In the genomic region with DNA sequence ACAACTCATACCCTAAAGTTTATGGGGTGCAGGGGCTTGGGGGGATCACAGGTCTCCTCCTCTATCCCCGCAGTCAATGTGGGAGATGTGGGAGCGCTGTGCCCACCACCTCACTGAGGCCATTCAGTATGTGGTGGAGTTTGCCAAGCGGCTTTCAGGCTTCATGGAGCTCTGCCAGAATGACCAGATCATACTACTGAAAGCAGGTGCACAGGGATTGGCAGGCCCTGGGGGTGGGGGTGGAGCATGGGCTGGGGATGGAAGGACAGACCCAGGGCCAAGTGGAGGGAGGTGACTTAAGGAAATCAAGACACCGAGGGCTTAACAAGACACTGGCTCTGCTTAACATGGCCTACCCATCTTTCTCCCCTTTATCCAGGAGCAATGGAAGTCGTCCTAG, we compare ENCODE assay signal across 27 mouse cellular contexts. TPM values are rescaled to one million over a fixed set of nuclear protein-coding genes. Genes with fewer than 3 reads are reported as not detected.
"Had no signal": no experiment of that assay in that cellular context is flagged by ENCODE, and none has a peak within 500 bp of the region (broad histone marks: within the 10 kb centered on the region; RNA-seq: fewer than 3 reads in every experiment).

No protein-coding gene starts in this region.

- H3K27ac ChIP-seq: kidney, postnatal 0 days; layer of hippocampus, adult 2 months; limb, embryonic 12.5 days; limb, embryonic 15.5 days; liver, embryonic 14.5 days; macrophage; midbrain, embryonic 13.5 days had no signal

- H3K27me3 ChIP-seq: midbrain, embryonic 13.5 days had no signal

- H3K36me3 ChIP-seq: limb, embryonic 12.5 days; limb, embryonic 15.5 days; midbrain, embryonic 13.5 days had no signal

- DNase-seq: kidney, adult 2 months; kidney, postnatal 25 days; layer of hippocampus, adult 9-11 months; liver, postnatal 0 days; lung, embryonic 14.5 days; thymus, adult 18-20 months had no signal

- H3K9me3 ChIP-seq: limb, embryonic 12.5 days; limb, embryonic 15.5 days; midbrain, embryonic 13.5 days had no signal

- H3K4me2 ChIP-seq: limb, embryonic 12.5 days; limb, embryonic 15.5 days; liver, embryonic 11.5 days; lung, embryonic 14.5 days; midbrain, embryonic 13.5 days had no signal

- H3K4me1 ChIP-seq: limb, embryonic 12.5 days; limb, embryonic 15.5 days; midbrain, embryonic 13.5 days had no signal

- H3K4me3 ChIP-seq: layer of hippocampus, adult 2 months; limb, embryonic 12.5 days; limb, embryonic 15.5 days; midbrain, embryonic 13.5 days had no signal

- ATAC-seq: liver, postnatal 0 days; lung, postnatal 0 days; midbrain, embryonic 13.5 days; midbrain, embryonic 16.5 days had no signal

- H3K9ac ChIP-seq: limb, embryonic 12.5 days; limb, embryonic 15.5 days; liver, embryonic 14.5 days; liver, postnatal 0 days; lung, embryonic 14.5 days; midbrain, embryonic 13.5 days had no signal

RNA-seq across cellular contexts. Expression of a gene that starts 7.3 kb away (rescaled TPM):
- total RNA-seq: megakaryocyte, adult 5-6 weeks had no signal
- polyA plus RNA-seq: limb, embryonic 12.5 days; liver, embryonic 11.5 days; macrophage; testis, adult 2 months had no signal

RNA-seq across cellular contexts. Expression of a gene that starts 18.4 kb away (rescaled TPM):
- polyA plus RNA-seq: macrophage; neural tube, embryonic 11.5 days had no signal

RNA-seq across cellular contexts. Expression of a gene that starts 22.1 kb away (rescaled TPM):
- polyA plus RNA-seq: small intestine, adult 2 months had no signal

RNA-seq across cellular contexts. Expression of a gene that starts 28.8 kb away (rescaled TPM):
- total RNA-seq: megakaryocyte, adult 5-6 weeks had no signal
- polyA plus RNA-seq: liver, embryonic 11.5 days; macrophage had no signal

RNA-seq across cellular contexts. Expression of a gene that starts 49.1 kb away (rescaled TPM):
- total RNA-seq: layer of hippocampus, adult 2 months; layer of hippocampus, postnatal 25 days; left cerebral cortex, adult 18-20 months; left cerebral cortex, postnatal 25 days; megakaryocyte, adult 5-6 weeks had no signal
- polyA plus RNA-seq: kidney, embryonic 14.5 days; large intestine, adult 2 months; liver, embryonic 11.5 days; liver, embryonic 14.5 days; liver, postnatal 0 days; macrophage; midbrain, embryonic 16.5 days; neural tube, embryonic 14.5 days; small intestine, adult 2 months; spleen, adult 2 months had no signal
